Mouse (Mus musculus): ENCODE measurements at regions not wholly inside any gene's neighbourhood (a gene's known extent, or its start where the extent isn't known, plus 50 kb on each side); places are given as distances from the start of the nearest gene placed in this dataset.

- DNase-seq (ENCODE audit: low spot score in 2 of 2): no peak
These were observed 143.4 kb upstream of the F930015N05Rik start for GRCm38 (mm10) chr11:64579826-64580225.

- no peak for DNase-seq (ENCODE audit: low spot score in 2 of 2)
These were observed 149.6 kb upstream of the F930015N05Rik start for GRCm38 (mm10) chr11:64586056-64586455.

- DNase-seq (ENCODE audit: low spot score in 2 of 2): no peak
These were observed 150.7 kb upstream of the F930015N05Rik start for GRCm38 (mm10) chr11:64587034-64587710.

- DNase-seq (ENCODE audit: low spot score in 2 of 2): no peak
These were observed 151.5 kb upstream of the F930015N05Rik start for GRCm38 (mm10) chr11:64587751-64588600.

- DNase-seq (ENCODE audit: low spot score in 2 of 2): no peak
These were observed 152.1 kb upstream of the F930015N05Rik start for GRCm38 (mm10) chr11:64588601-64588989.

- DNase-seq (ENCODE audit: low spot score in 2 of 2): no peak
These were observed 152.6 kb upstream of the F930015N05Rik start for GRCm38 (mm10) chr11:64589026-64589425.

GRCm38 (mm10) chr11:64590091-64590490 is 153.6 kb upstream of the F930015N05Rik start:
- DNase-seq (ENCODE audit: low spot score in 2 of 2): no peak

- DNase-seq (ENCODE audit: low spot score in 2 of 2): no peak
These were observed 155.8 kb upstream of the F930015N05Rik start for GRCm38 (mm10) chr11:64592253-64592652.

- DNase-seq (ENCODE audit: low spot score in 2 of 2): no peak
These were observed 160.9 kb upstream of the F930015N05Rik start for GRCm38 (mm10) chr11:64597305-64597704.

- DNase-seq (ENCODE audit: low spot score in 2 of 2): no peak
These were observed 162.7 kb upstream of the F930015N05Rik start for GRCm38 (mm10) chr11:64599178-64599577.

- peak in 1 of 2 experiments; percentile 22 for DNase-seq (ENCODE audit: low spot score in 2 of 2)
These were observed 164.0 kb upstream of the F930015N05Rik start for GRCm38 (mm10) chr11:64600201-64601102.

GRCm38 (mm10) chr11:64609043-64609442 is 172.6 kb upstream of the F930015N05Rik start:
- DNase-seq (ENCODE audit: low spot score in 2 of 2): no peak

GRCm38 (mm10) chr11:64610724-64611123 is 174.3 kb upstream of the F930015N05Rik start:
- no peak for DNase-seq (ENCODE audit: low spot score in 2 of 2)

- DNase-seq (ENCODE audit: low spot score in 2 of 2): no peak
These were observed 178.7 kb upstream of the F930015N05Rik start for GRCm38 (mm10) chr11:64615140-64615539.

GRCm38 (mm10) chr11:64618631-64619385 is 182.4 kb upstream of the F930015N05Rik start:
- DNase-seq (ENCODE audit: low spot score in 2 of 2): no peak

- no peak for DNase-seq (ENCODE audit: low spot score in 2 of 2)
These were observed 190.7 kb upstream of the F930015N05Rik start for GRCm38 (mm10) chr11:64627180-64627579.

- DNase-seq (ENCODE audit: low spot score in 2 of 2): no peak
These were observed 204.5 kb upstream of the F930015N05Rik start for GRCm38 (mm10) chr11:64640947-64641346.

GRCm38 (mm10) chr11:64643171-64643570 is 206.7 kb upstream of the F930015N05Rik start:
- DNase-seq (ENCODE audit: low spot score in 2 of 2): no peak

GRCm38 (mm10) chr11:64647938-64648337 is 211.5 kb upstream of the F930015N05Rik start:
- no peak for DNase-seq (ENCODE audit: low spot score in 2 of 2)

- DNase-seq (ENCODE audit: low spot score in 2 of 2): no peak
These were observed 214.3 kb upstream of the F930015N05Rik start for GRCm38 (mm10) chr11:64650571-64651282.
